Comparison of ENCODE assay signal across 10 mouse cellular contexts in genomic region chr17:34388513-34388912, GRCm38 (mm10). TPM values are rescaled to one million over a fixed set of nuclear protein-coding genes. Genes with fewer than 3 reads are reported as not detected.
DNase-seq lines count a peak whose midpoint lies in the region; TF ChIP-seq lines count a peak whose summit lies in the region.
"Had no signal": no experiment of that assay in that cellular context is flagged by ENCODE, and none has a peak within 500 bp of the region (broad histone marks: within the 10 kb centered on the region; RNA-seq: fewer than 3 reads in every experiment).

No protein-coding gene starts in this region.

- DNase-seq in gastrocnemius, postnatal 14 days, result peak; percentile 15
- no peak for DNase-seq in gastrocnemius, adult 18-20 months (ENCODE audit: low spot score)
- DNase-seq in testis, postnatal 14 days (ENCODE audit: low spot score), result no peak
- peak; percentile 59 for DNase-seq in embryo, embryonic 10.5 days (ENCODE audit: low spot score)
- peak; percentile 44 for DNase-seq in lung, postnatal 14 days
- no peak for DNase-seq in right cerebral cortex, postnatal 14 days
- DNase-seq in urinary bladder, postnatal 25 days (ENCODE audit: low spot score), result no peak

- H3K27me3 ChIP-seq in testis, adult 2 months (ENCODE audit: control insufficient read depth, insufficient read depth, low read length), result no peaks in the 10 kb centered on the region

- no peaks in the 10 kb centered on the region for H3K36me3 ChIP-seq in testis, adult 2 months (ENCODE audit: control insufficient read depth, insufficient read depth, low read length)

- TF ChIP-seq POLR2A in testis, adult 2 months (IDR thresholded peaks at IDR 0.05; ENCODE audit: control insufficient read depth, low read depth, low read length), result no peak

- no peak overlapping the region for H3K4me3 ChIP-seq in testis, adult 2 months (ENCODE audit: control insufficient read depth, low read depth, low read length)
- H3K4me3 ChIP-seq: myocyte had no signal

- peaks cover 9% of the 10 kb centered on the region for H3K4me1 ChIP-seq in testis, adult 2 months (ENCODE audit: control insufficient read depth, insufficient read depth, low read length)

- no peak overlapping the region for H3K27ac ChIP-seq in testis, adult 2 months (ENCODE audit: control insufficient read depth, insufficient read depth, low read depth, low read length)

- peak; percentile 38; the same call in 1 of the 2 replicates for TF ChIP-seq CTCF in testis, adult 2 months (IDR thresholded peaks at IDR 0.05; ENCODE audit: control insufficient read depth, insufficient read depth, insufficient replicate concordance, low read depth, low read length)

- intact Hi-C loops in gastrocnemius, postnatal 14 days (cut with DNase I; ENCODE audit: low total_unique reads), result no loop called here

RNA-seq across cellular contexts. Expression of gene BC051142, which starts 10.1 kb away (rescaled TPM):
- under 1 TPM in 1 of 2 experiments, not detected in 1; 0.21 TPM for total RNA-seq in gastrocnemius, postnatal 14 days (2021)
- not detected for total RNA-seq in gastrocnemius, adult 18-20 months (2021)
- polyA plus RNA-seq in testis, adult 2 months (2012; rRNA removed), result 883 and 1,115 TPM in 2 replicates
- polyA plus RNA-seq: myocyte had no signal

RNA-seq across cellular contexts. Expression of gene Btnl1, which starts 11.6 kb away (rescaled TPM):
- total RNA-seq in gastrocnemius, postnatal 14 days (2021), result not detected
- total RNA-seq in gastrocnemius, adult 18-20 months (2021), result not detected
- 0.14 and 0.15 TPM in 2 replicates for polyA plus RNA-seq in testis, adult 2 months (2012; rRNA removed)
- total RNA-seq: hematopoietic stem cell, adult 5-6 weeks had no signal
- polyA plus RNA-seq: myocyte had no signal

RNA-seq across cellular contexts. Expression of gene Btnl2, which starts 33.9 kb away (rescaled TPM):
- under 1 TPM; 0.39 to 0.42 TPM for total RNA-seq in gastrocnemius, postnatal 14 days (2021)
- total RNA-seq in gastrocnemius, adult 18-20 months (2021), result under 1 TPM; 0.14 to 0.33 TPM
- polyA plus RNA-seq in testis, adult 2 months (2012; rRNA removed), result 0.16 and 0.21 TPM in 2 replicates
- total RNA-seq: hematopoietic stem cell, adult 5-6 weeks had no signal
- polyA plus RNA-seq: myocyte had no signal

Comparison
In these comparisons a context has a peak if more than half of its experiments do, and no peak if none do; other contexts are left out.
1. DNase-seq: peak in gastrocnemius, postnatal 14 days (single experiment), embryo, embryonic 10.5 days (single experiment) and lung, postnatal 14 days (single experiment); none in gastrocnemius, adult 18-20 months (single experiment), testis, postnatal 14 days (single experiment), right cerebral cortex, postnatal 14 days (single experiment) and urinary bladder, postnatal 25 days (single experiment).